Mouse (Mus musculus): ENCODE data around the gene Rph3al. TPM values are rescaled to one million over a fixed set of nuclear protein-coding genes. Genes with fewer than 3 reads are reported as not detected.

Rph3al gene
- 4.1 and 5.5 TPM in 2 replicates for polyA plus RNA-seq (2015; fragmentation: Nextera tagmentation; extraction: Ambion mirVana)

DNA sequence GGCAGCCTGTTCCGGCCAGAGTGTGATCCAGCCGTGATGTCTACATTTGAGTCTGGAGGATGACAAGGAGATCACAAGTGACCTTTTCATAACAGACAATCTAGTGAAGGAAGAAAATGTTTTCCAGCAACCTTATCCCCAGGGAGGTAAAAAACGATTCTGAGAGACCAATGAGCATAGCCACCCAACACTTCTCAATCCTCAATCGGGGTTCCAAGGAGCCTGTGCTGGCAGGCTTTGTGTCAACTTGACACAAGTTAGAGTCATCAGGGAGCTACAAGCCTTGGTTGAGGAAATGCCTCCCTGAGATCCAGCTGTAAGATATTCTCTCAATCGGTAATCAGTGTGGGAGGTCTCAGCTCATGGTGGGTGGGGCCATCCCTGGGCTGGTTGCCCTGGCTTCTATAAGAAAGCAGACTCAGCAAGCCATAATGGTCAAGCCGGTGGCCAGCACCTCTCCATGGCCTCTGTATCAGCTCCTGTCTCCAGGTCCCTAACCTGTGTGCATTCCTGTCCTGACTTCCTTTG, at the start of gene Rph3al:
TSS of gene Rph3al (minus strand) at position 51 of the 528 bp plus-strand sequence.

DNA sequence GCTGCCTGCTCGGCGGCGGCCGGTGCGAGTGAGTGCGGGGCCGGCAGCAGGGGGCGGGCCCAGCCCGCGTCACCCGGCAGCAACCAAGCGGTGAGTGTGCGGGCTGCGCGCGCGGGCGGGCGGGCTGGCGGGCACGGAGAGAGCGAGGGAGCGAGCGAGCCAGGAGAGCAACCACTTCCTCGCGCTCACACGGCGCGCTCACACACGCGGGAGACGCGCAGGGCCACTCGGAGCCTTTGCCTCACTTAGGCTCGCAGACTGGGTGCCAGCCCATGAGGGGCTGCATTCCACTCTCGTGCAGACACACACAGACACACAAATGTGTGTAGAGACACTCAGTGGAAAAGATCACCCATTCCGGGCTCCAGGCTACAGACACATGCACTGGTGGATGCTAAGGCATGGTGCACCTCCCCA, 142.2 kb downstream of the Rph3al start, which contains the start of gene Doc2b:
TSS of gene Doc2b (minus strand) at position 21 of the 417 bp plus-strand sequence.

Other genes with a start within 250 kb of the Rph3al start
- 485 and 554 TPM in 2 replicates for gene Ywhae, start 205.6 kb downstream of the Rph3al start, polyA plus RNA-seq (2015; fragmentation: Nextera tagmentation; extraction: Ambion mirVana)
- 0.07 and 0.08 TPM in 2 replicates for gene Doc2b, start 142.4 kb downstream of the Rph3al start, polyA plus RNA-seq (2015; fragmentation: Nextera tagmentation; extraction: Ambion mirVana)
- gene 1700016K19Rik, start 61.5 kb upstream of the Rph3al start, polyA plus RNA-seq (2015; fragmentation: Nextera tagmentation; extraction: Ambion mirVana): not detected in 2 replicates
- gene Rflnb, start 89.4 kb upstream of the Rph3al start, polyA plus RNA-seq (2015; fragmentation: Nextera tagmentation; extraction: Ambion mirVana): 24.3 and 31.9 TPM in 2 replicates
- 22.4 and 22.7 TPM in 2 replicates for gene Vps53, start 241.2 kb upstream of the Rph3al start, polyA plus RNA-seq (2015; fragmentation: Nextera tagmentation; extraction: Ambion mirVana)
- 8.9 and 14.6 TPM in 2 replicates for gene Fam57a, start 241.2 kb upstream of the Rph3al start, polyA plus RNA-seq (2015; fragmentation: Nextera tagmentation; extraction: Ambion mirVana)

All from skeletal muscle tissue, postnatal 0 days (tissue).